Mouse (Mus musculus): ENCODE measurements around the gene Polr3e. TPM values are rescaled to one million over a fixed set of nuclear protein-coding genes. Genes with fewer than 3 reads are reported as not detected.

Polr3e gene
- polyA plus RNA-seq, 1 experiment from 2014 or later = 9.3 TPM

DNA sequence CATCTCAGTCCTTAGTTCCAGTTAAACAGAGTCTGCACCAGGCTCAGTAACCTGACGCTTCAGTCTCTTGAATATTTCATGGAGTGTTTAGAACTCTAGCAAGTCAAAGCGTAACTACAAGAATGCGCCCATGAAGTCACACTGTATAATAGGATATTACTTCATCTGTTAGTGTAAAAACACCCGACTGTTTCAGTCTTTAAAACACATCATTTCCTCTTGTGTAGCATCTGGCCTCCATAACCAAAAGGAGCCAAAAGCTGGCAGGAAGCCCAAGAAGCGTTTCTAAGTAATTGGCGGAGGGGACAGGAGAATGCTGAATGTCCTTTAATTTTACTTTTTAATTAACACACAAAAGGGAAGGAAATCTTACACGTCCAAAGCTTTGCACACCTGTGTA lies 59.5 kb downstream of the Polr3e start:
- no peaks in the 10 kb centered on the region for H3K27me3 ChIP-seq (ENCODE audit: insufficient read depth, low read length)
- TF ChIP-seq CTCF (IDR thresholded peaks at IDR 0.05; ENCODE audit: low read depth) = no peak
- TF ChIP-seq EP300 (IDR thresholded peaks at IDR 0.05; ENCODE audit: low read depth) = no peak
- H3K4me1 ChIP-seq (ENCODE audit: insufficient read depth) = peaks cover 18% of the 10 kb centered on the region
- no peak overlapping the region for H3K27ac ChIP-seq (ENCODE audit: low read depth)
- H3K9ac ChIP-seq (replicated peaks) = no peak overlapping the region
- peak overlapping the region; percentile 27 for H3K4me2 ChIP-seq (ENCODE audit: low read depth, low read length)
- no peaks in the 10 kb centered on the region for H3K9me3 ChIP-seq (ENCODE audit: low read length)
- ATAC-seq (no peak), DNase-seq (no peak)
- no peaks in the 10 kb centered on the region for H3K36me3 ChIP-seq (replicated peaks; ENCODE audit: insufficient read depth, low read length)
- H3K4me3 ChIP-seq (ENCODE audit: low read depth, low read length) = no peak overlapping the region
- WGBS (ENCODE audit: insufficient replicate concordance) = 60% methylated on average over 7 of the region's 7 CpGs

- peak overlapping the region; percentile 81 for H3K9ac ChIP-seq (replicated peaks)
- peak overlapping the region; percentile 85 for H3K4me3 ChIP-seq (ENCODE audit: low read depth, low read length)
- peaks cover 7% of the 10 kb centered on the region; the same call in 1 of the 2 replicates for H3K4me1 ChIP-seq (ENCODE audit: insufficient read depth)
- WGBS (ENCODE audit: insufficient replicate concordance) = 40% methylated on average over 4 of the region's 4 CpGs
- ATAC-seq = peak; percentile 71
- DNase-seq = peak; percentile 47
- no peaks in the 10 kb centered on the region for H3K36me3 ChIP-seq (replicated peaks; ENCODE audit: insufficient read depth, low read length)
- no peaks in the 10 kb centered on the region for H3K9me3 ChIP-seq (ENCODE audit: low read length)
- peak overlapping the region; percentile 93 for H3K27ac ChIP-seq (ENCODE audit: low read depth)
- H3K4me2 ChIP-seq (ENCODE audit: low read depth, low read length) = peak overlapping the region; percentile 96
- peaks cover 4% of the 10 kb centered on the region; the same call in 1 of the 2 replicates for H3K27me3 ChIP-seq (ENCODE audit: insufficient read depth, low read length)
- TF ChIP-seq EP300 (IDR thresholded peaks at IDR 0.05; ENCODE audit: low read depth) (peak; percentile 97), CTCF (IDR thresholded peaks at IDR 0.05; ENCODE audit: low read depth) (no peak)
These were observed 62.5 kb downstream of the Polr3e start for GRCm38 (mm10) chr7:120980041-120980440.

GRCm38 (mm10) chr7:120980931-120981924 lies 63.7 kb downstream of the Polr3e start:
- Histone ChIP-seq H3K4me1 (ENCODE audit: insufficient read depth) (peaks cover 7% of the 10 kb centered on the region; the same call in 1 of the 2 replicates), H3K4me3 (ENCODE audit: low read depth, low read length) (peak overlapping the region; percentile 85)
- ATAC-seq = peak; percentile 64

DNA sequence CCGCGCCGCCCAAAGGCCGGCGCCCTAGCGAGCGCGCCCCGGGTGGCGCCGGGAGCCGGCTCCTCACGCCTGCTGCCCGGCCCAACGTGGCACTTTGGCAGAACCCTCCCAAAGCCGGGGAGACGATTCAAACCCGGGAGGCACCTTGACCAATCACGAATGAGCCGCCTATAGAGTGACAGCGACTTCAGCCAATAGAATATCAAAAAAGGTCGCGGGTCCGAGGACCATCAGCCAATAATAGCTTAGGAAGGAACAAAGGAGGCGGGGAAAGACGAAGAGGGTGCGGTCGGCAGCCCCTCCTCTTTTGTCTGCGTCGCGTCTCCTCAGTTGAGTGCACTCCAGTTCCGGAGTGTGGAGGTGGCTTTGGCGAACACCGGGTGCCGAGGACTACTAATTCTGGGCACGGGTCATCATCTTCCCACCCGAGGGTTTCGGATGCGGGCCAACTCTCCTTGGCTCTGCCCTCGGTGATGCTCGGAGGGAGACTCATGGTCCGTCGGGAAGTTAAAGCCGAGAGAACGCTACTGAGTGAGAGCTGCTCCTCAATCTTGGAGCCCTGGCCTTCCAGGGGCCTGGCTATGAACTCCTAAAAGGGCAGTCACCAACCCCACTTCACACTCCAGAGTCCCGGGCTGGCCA lies 64.8 kb downstream of the Polr3e start, which contains the start of the genes Cdr2 and Mfsd13b:
Gene Cdr2 (minus strand): TSS at position 113 of the 642 bp plus-strand sequence.
Gene Mfsd13b (plus strand): TSS at position 310 of the 642 bp plus-strand sequence.
- peaks cover 4% of the 10 kb centered on the region; the same call in 1 of the 2 replicates for H3K27me3 ChIP-seq (ENCODE audit: insufficient read depth, low read length)
- peak; percentile 90 for ATAC-seq
- DNase-seq = peak; percentile 93
- peak within 1 kb of the TSS; percentile 85 for H3K4me3 ChIP-seq (ENCODE audit: low read depth, low read length)
- H3K27ac ChIP-seq (ENCODE audit: low read depth) = peak within 1 kb of the TSS; percentile 93
- H3K9me3 ChIP-seq (ENCODE audit: low read length) = no peaks in the 10 kb centered on the region
- TF ChIP-seq CTCF (IDR thresholded peaks at IDR 0.05; ENCODE audit: low read depth) (no peak), EP300 (IDR thresholded peaks at IDR 0.05; ENCODE audit: low read depth) (no peak)
- under 1% methylated on average over 46 of the region's 46 CpGs for WGBS (ENCODE audit: insufficient replicate concordance)
- H3K9ac ChIP-seq (replicated peaks) = peak within 1 kb of the TSS; percentile 81
- H3K4me2 ChIP-seq (ENCODE audit: low read depth, low read length) = peak within 1 kb of the TSS; percentile 96
- H3K36me3 ChIP-seq (replicated peaks; ENCODE audit: insufficient read depth, low read length) = no peaks in the 10 kb centered on the region
- H3K4me1 ChIP-seq (ENCODE audit: insufficient read depth) = peaks cover 7% of the 10 kb centered on the region; the same call in 1 of the 2 replicates

More at GRCm38 (mm10) chr7:120980931-120981924, 63.7 kb downstream of the Polr3e start:
- no peak for TF ChIP-seq EP300 (IDR thresholded peaks at IDR 0.05; ENCODE audit: low read depth)
- TF ChIP-seq CTCF (IDR thresholded peaks at IDR 0.05; ENCODE audit: low read depth) = no peak
- H3K27ac ChIP-seq (ENCODE audit: low read depth) = peak overlapping the region; percentile 93
- WGBS (ENCODE audit: insufficient replicate concordance) = 6% methylated on average over 39 of the region's 39 CpGs
- H3K4me2 ChIP-seq (ENCODE audit: low read depth, low read length) = peak overlapping the region; percentile 96
- H3K9ac ChIP-seq (replicated peaks) = peak overlapping the region; percentile 81
- H3K36me3 ChIP-seq (replicated peaks; ENCODE audit: insufficient read depth, low read length) = no peaks in the 10 kb centered on the region
- H3K27me3 ChIP-seq (ENCODE audit: insufficient read depth, low read length) = peaks cover 4% of the 10 kb centered on the region; the same call in 1 of the 2 replicates
- no peaks in the 10 kb centered on the region for H3K9me3 ChIP-seq (ENCODE audit: low read length)
- DNase-seq = peak; percentile 79

- H3K9ac ChIP-seq (replicated peaks) = peak overlapping the region; percentile 69
- no peaks in the 10 kb centered on the region for H3K36me3 ChIP-seq (replicated peaks; ENCODE audit: insufficient read depth, low read length)
- peak overlapping the region; percentile 96 for H3K4me2 ChIP-seq (ENCODE audit: low read depth, low read length)
- DNase-seq (no peak), ATAC-seq (no peak)
- peak overlapping the region; percentile 85 for H3K4me3 ChIP-seq (ENCODE audit: low read depth, low read length)
- no peak for TF ChIP-seq CTCF (IDR thresholded peaks at IDR 0.05; ENCODE audit: low read depth)
- no peak for TF ChIP-seq EP300 (IDR thresholded peaks at IDR 0.05; ENCODE audit: low read depth)
- H3K27me3 ChIP-seq (ENCODE audit: insufficient read depth, low read length) = peaks cover 4% of the 10 kb centered on the region; the same call in 1 of the 2 replicates
- peaks cover 6% of the 10 kb centered on the region; the same call in 1 of the 2 replicates for H3K4me1 ChIP-seq (ENCODE audit: insufficient read depth)
- WGBS (ENCODE audit: insufficient replicate concordance) = 6% methylated on average over 7 of the region's 7 CpGs
- H3K27ac ChIP-seq (ENCODE audit: low read depth) = no peak overlapping the region
- H3K9me3 ChIP-seq (ENCODE audit: low read length) = no peaks in the 10 kb centered on the region
These were observed 65.4 kb downstream of the Polr3e start for GRCm38 (mm10) chr7:120982968-120983367.

Data from liver, postnatal 0 days (tissue).